In the genomic region with DNA sequence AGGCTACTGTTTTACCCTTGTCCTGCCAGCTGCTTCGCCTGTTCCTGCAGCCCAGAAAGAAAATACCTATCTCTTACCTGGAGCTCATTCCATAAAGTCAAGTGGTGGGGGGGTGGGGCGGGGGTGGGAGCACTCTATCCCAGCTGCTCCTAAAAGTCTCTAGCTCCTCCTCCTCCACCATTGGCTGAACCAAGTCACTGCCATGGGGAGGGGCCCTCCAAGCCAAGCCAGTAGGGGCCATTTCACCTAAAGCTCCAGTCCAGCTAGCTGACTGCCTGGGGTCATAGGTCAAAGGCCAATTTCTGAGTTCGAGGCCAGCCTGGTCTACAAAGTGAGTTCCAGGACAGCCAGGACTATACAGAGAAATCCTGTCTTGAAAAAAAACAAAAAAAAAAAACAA, we compare ENCODE assay signal across 35 mouse cellular contexts. TPM values are rescaled to one million over a fixed set of nuclear protein-coding genes. Genes with fewer than 3 reads are reported as not detected.
"Had no signal": no experiment of that assay in that cellular context is flagged by ENCODE, and none has a peak within 500 bp of the region (broad histone marks: within the 10 kb centered on the region; RNA-seq: fewer than 3 reads in every experiment).

No protein-coding gene starts in this region.

- H3K27me3 ChIP-seq: heart, embryonic 12.5 days; heart, embryonic 13.5 days; heart, embryonic 15.5 days; hindbrain, embryonic 12.5 days; hindbrain, embryonic 13.5 days; hindbrain, embryonic 15.5 days; intestine, embryonic 15.5 days; kidney, embryonic 15.5 days had no signal

- H3K9me3 ChIP-seq: heart, embryonic 10.5 days; heart, embryonic 12.5 days; heart, embryonic 13.5 days; heart, embryonic 15.5 days; hindbrain, embryonic 10.5 days; hindbrain, embryonic 12.5 days; hindbrain, embryonic 13.5 days; hindbrain, embryonic 15.5 days; intestine, embryonic 15.5 days; kidney, embryonic 15.5 days had no signal

- H3K27ac ChIP-seq: heart, embryonic 10.5 days; heart, embryonic 13.5 days; heart, embryonic 15.5 days; hindbrain, embryonic 10.5 days; hindbrain, embryonic 12.5 days; hindbrain, embryonic 13.5 days; hindbrain, embryonic 14.5 days; hindbrain, embryonic 15.5 days; hindbrain, postnatal 0 days; intestine, embryonic 15.5 days; kidney, embryonic 15.5 days; kidney, postnatal 0 days; layer of hippocampus, adult 2 months had no signal

- H3K4me3 ChIP-seq: heart, embryonic 10.5 days; heart, embryonic 12.5 days; heart, embryonic 13.5 days; heart, embryonic 15.5 days; hindbrain, embryonic 10.5 days; hindbrain, embryonic 12.5 days; hindbrain, embryonic 13.5 days; hindbrain, embryonic 15.5 days; intestine, embryonic 15.5 days; kidney, embryonic 15.5 days; layer of hippocampus, adult 2 months had no signal

- H3K9ac ChIP-seq: heart, embryonic 12.5 days; heart, embryonic 13.5 days; heart, embryonic 15.5 days; hindbrain, embryonic 12.5 days; hindbrain, embryonic 13.5 days; hindbrain, embryonic 14.5 days; hindbrain, embryonic 15.5 days; intestine, embryonic 15.5 days; kidney, embryonic 15.5 days had no signal

- H3K4me1 ChIP-seq: heart, embryonic 12.5 days had no signal

- ATAC-seq: hindbrain, embryonic 16.5 days; hindbrain, postnatal 0 days; inflammation-experienced regulatory T-cells, adult 6 months; intestine, embryonic 15.5 days; intestine, embryonic 16.5 days; intestine, postnatal 0 days had no signal

- H3K4me2 ChIP-seq: heart, embryonic 11.5 days; heart, embryonic 12.5 days; heart, embryonic 13.5 days; heart, embryonic 15.5 days; hindbrain, embryonic 12.5 days; hindbrain, embryonic 13.5 days; hindbrain, embryonic 14.5 days; hindbrain, embryonic 15.5 days; intestine, embryonic 15.5 days; kidney, embryonic 15.5 days had no signal

- DNase-seq: heart, postnatal 10 days; heart, postnatal 14 days; heart, postnatal 36 days; heart, postnatal 4 days; kidney, adult 11 months; kidney, adult 18-20 months; kidney, adult 2 months; kidney, adult 8-10 months; kidney, adult 9 months; kidney, postnatal 10 days; kidney, postnatal 14 days; kidney, postnatal 25 days; kidney, postnatal 36 days; kidney, postnatal 4 days; layer of hippocampus, adult 9-11 months; layer of hippocampus, postnatal 36 days had no signal

RNA-seq across cellular contexts. Expression of a gene that starts 6.0 kb away (rescaled TPM):
- polyA plus RNA-seq: intestine, postnatal 0 days had no signal
